Mouse (Mus musculus) heart, embryonic 14.5 days (tissue): Measurements from ENCODE around the gene Cstf1. TPM values are rescaled to one million over a fixed set of nuclear protein-coding genes. Genes with fewer than 3 reads are reported as not detected.

ENCODE experiments used
- ATAC-seq: fragments of 200-750 bp; cut with Nextera tagmentation; 2 replicates; pipeline ENCODE4 v1.8.0; 2017; ENCODE audit warnings: low read depth, moderate TSS enrichment; ENCODE audit not compliant: insufficient number of reproducible peaks, insufficient read depth, low FRiP score
- H3K27ac ChIP-seq, 2 experiments: fragments of 200-500 bp in 1 of 2; fragments of 300-500 bp in 1 of 2; sonication (generic) in 1 of 2; replicated peaks in 1 of 2; 2 replicates each; pipeline ENCODE4 v1.5.1; 2012 to 2014; ENCODE audit warnings: low read depth in 2 of 2, low read length in 2 of 2, control low read depth in 1 of 2, mild to moderate bottlenecking in 1 of 2, mixed read lengths in 1 of 2; ENCODE audit not compliant: control insufficient read depth in 1 of 2, insufficient read depth in 1 of 2
- H3K27me3 ChIP-seq: fragments of 300-500 bp; sonication (generic); 2 replicates; pipeline ENCODE4 v1.6.1; 2014; ENCODE audit warnings: mild to moderate bottlenecking, low read length, control low read depth; ENCODE audit not compliant: control insufficient read depth, insufficient read depth
- H3K36me3 ChIP-seq: fragments of 300-500 bp; sonication (generic); 2 replicates; pipeline ENCODE4 v1.6.1; 2014; ENCODE audit warnings: mild to moderate bottlenecking, control low read depth, low read length, mixed read lengths; ENCODE audit not compliant: control insufficient read depth, insufficient read depth
- H3K4me1 ChIP-seq, 2 experiments: fragments of 200-500 bp in 1 of 2; fragments of 300-500 bp in 1 of 2; sonication (generic) in 1 of 2; 2 replicates each; pipeline ENCODE4 v1.6.1; 2012 to 2014; ENCODE audit warnings: low read length in 2 of 2, control low read depth in 1 of 2, mixed read lengths in 1 of 2; ENCODE audit not compliant: control insufficient read depth in 2 of 2, insufficient read depth in 2 of 2
- H3K4me2 ChIP-seq: fragments of 300-500 bp; sonication (generic); 2 replicates; pipeline ENCODE4 v1.6.1; 2014; ENCODE audit warnings: mild to moderate bottlenecking, low read length
- H3K4me3 ChIP-seq, 2 experiments: fragments of 200-500 bp in 1 of 2; fragments of 300-500 bp in 1 of 2; sonication (generic) in 1 of 2; 2 replicates each; pipeline ENCODE4 v1.5.1; 2012 to 2014; ENCODE audit warnings: low read length in 2 of 2, mild to moderate bottlenecking in 2 of 2, control low read depth in 1 of 2, low read depth in 1 of 2, moderate library complexity in 1 of 2; ENCODE audit not compliant: control insufficient read depth in 1 of 2, insufficient read depth in 1 of 2
- H3K9ac ChIP-seq: fragments of 300-500 bp; sonication (generic); 2 replicates; pipeline ENCODE4 v1.6.1; 2014; ENCODE audit warnings: mild to moderate bottlenecking, low read length
- H3K9me3 ChIP-seq: fragments of 300-500 bp; sonication (generic); 2 replicates; pipeline ENCODE4 v1.6.1; 2016; ENCODE audit warnings: low read length, control low read depth; ENCODE audit not compliant: control insufficient read depth
- WGBS: fragments of 180-500 bp; shearing (Covaris S2); extraction: QIAGEN DNeasy Blood & Tissue Kit; methylation state at CpG from one replicate; pipeline ENCODE4 v1.1.7; 2014; 5-methylcytosine and 5-hydroxymethylcytosine counted together
- polyA plus RNA-seq: library from polyadenylated mRNA; unstranded; fragments of >200 nt; fragmentation: Nextera tagmentation; extraction: Ambion mirVana; gene quantifications from 2 replicates; pipeline ENCODE4 v1.2.1, GENCODE M21; 2014

Cstf1 gene
- polyA plus RNA-seq, 1 experiment from 2014 or later = 30.3 TPM

DNA sequence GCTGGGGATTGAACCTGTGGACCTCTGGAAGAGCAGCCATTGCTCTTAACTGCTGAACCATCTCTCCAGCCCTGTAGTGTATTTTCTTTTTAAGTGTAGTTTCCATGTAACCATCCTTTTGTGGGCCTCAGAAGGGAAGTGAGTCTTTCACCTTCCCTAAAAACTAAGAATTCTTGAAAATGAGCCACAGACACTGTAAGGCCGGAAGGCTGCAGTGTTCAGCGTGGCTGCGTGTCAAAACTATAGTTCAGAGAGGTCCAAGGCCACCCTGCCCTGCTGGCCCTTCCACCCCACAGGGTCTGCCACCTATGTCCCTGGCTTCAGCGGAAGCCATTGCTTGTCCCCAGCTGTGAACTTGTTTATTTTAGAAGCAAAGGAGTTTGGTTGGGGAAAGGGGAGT lies 35.7 kb downstream of the Cstf1 start:
- no peaks in the 10 kb centered on the region for H3K9me3 ChIP-seq
- no peaks in the 10 kb centered on the region for H3K36me3 ChIP-seq
- H3K27me3 ChIP-seq = 0 out of 2 replicates have a peak, but pooled peaks cover 3% of the 10 kb centered on the region
- ATAC-seq = no peak
- H3K4me1 ChIP-seq = no peaks in the 10 kb centered on the region; a peak in 1 of 4 replicates
- H3K4me2 ChIP-seq = no peak overlapping the region
- no peak overlapping the region for H3K9ac ChIP-seq
- 59% methylated on average over 4 of the region's 4 CpGs for WGBS
- H3K27ac ChIP-seq = no peak overlapping the region
- no peak overlapping the region for H3K4me3 ChIP-seq

DNA sequence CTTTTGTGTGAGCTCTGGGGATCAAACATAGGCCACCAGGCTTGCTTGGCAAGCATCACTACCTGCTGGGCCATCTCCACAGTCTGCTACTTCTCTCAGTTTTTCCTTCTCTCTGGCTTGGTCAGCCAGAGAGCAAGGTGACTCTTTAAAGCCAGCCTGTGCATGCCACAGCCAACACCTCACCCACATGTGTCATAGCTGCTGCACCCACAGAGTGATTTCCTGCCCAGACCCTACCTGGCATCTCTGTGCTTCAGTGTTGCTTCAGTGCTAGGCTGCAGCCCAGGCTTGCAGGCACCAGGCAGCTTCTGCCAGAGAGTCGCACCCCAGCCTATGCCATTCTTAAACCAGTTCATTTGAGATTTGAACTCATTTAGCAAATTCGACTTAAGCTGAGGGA lies 37.0 kb downstream of the Cstf1 start:
- Histone ChIP-seq H3K36me3 (no peaks in the 10 kb centered on the region), H3K4me1 (peaks cover 2 to 3% of the 10 kb centered on the region in 2 experiments; a peak in 3 of 4 replicates), H3K9ac (no peak overlapping the region), H3K27me3 (0 out of 2 replicates have a peak, but pooled peaks cover 3% of the 10 kb centered on the region), H3K9me3 (no peaks in the 10 kb centered on the region), H3K27ac (no peak overlapping the region), H3K4me2 (no peak overlapping the region), H3K4me3 (no peak overlapping the region)
- 76% methylated on average over 2 of the region's 2 CpGs for WGBS
- ATAC-seq = no peak

DNA sequence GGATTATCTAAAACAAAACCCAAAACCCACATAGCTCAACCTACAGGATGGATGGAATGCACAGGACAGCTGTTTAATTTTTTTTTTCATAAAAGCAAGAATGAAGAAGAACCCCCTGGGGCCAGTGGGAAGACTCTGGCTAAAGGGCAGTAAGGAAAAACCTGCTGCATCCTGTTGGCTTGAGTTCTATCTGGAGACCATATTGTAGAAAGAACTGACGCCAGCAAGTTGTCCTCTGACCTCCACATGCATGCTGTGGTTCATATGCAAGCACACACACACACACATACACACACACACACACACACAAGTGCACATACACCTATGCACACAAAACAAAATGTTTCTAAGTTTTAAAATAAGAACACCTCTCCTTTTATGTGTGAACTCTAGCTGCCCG lies 40.2 kb downstream of the Cstf1 start:
- no peak overlapping the region for H3K9ac ChIP-seq
- no peaks in the 10 kb centered on the region for H3K36me3 ChIP-seq
- peaks cover 12 to 13% of the 10 kb centered on the region in 2 experiments for H3K4me1 ChIP-seq
- ATAC-seq = no peak
- WGBS = 68% methylated on average over 2 of the region's 2 CpGs
- no peak overlapping the region for H3K4me2 ChIP-seq
- no peak overlapping the region for H3K4me3 ChIP-seq
- no peaks in the 10 kb centered on the region for H3K9me3 ChIP-seq
- H3K27ac ChIP-seq = no peak overlapping the region
- H3K27me3 ChIP-seq = no peaks in the 10 kb centered on the region

DNA sequence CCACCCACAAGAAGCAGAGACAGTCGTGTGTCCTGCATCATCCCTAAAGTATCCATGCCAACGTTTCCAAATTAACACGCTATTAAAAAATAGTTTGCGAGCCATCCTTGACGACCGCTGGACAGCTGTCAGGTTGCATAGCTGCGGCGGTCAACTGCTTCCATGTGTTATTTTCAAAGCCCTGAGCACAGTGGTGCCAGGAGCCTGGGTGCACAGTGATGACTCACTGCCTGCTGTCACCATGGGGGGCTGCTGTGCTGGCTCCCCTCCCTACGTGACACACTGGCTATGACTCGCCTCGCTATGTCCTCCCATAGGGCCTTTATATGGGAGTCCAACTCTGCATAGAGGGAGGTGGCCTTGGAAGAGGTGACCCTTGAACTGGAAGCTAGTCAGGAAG lies 40.6 kb downstream of the Cstf1 start:
- ATAC-seq = no peak
- no peak overlapping the region for H3K4me3 ChIP-seq
- 78% methylated on average over 11 of the region's 11 CpGs for WGBS
- no peaks in the 10 kb centered on the region for H3K9me3 ChIP-seq
- H3K27me3 ChIP-seq = no peaks in the 10 kb centered on the region
- no peak overlapping the region for H3K9ac ChIP-seq
- no peak overlapping the region for H3K27ac ChIP-seq
- H3K4me1 ChIP-seq = peaks cover 12 to 13% of the 10 kb centered on the region in 2 experiments
- no peaks in the 10 kb centered on the region for H3K36me3 ChIP-seq
- no peak overlapping the region for H3K4me2 ChIP-seq

DNA sequence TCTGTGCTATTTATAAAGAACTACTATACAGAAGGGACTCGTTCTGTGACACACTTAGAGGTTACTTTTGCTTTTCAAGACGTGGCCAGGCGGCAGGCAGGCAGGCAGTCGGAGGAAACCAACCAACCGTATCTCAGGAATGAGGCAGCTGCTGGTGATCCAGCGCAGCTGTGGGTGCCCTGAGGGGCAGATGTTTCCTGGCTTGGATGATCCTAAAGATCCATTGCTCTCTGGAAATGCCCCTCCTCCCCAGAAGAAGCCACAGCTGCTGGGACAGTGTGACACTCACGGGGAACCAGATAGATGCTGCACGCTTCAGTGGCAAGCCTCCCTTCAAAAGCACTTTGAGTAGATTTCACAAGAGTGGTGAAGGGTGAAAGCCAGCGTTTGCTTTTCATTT lies 42.0 kb downstream of the Cstf1 start:
- H3K27me3 ChIP-seq = no peaks in the 10 kb centered on the region
- H3K4me3 ChIP-seq = no peak overlapping the region; a peak in 1 of 4 replicates
- H3K9ac ChIP-seq = no peak overlapping the region; the same call in 1 of the 2 replicates
- no peaks in the 10 kb centered on the region for H3K9me3 ChIP-seq
- H3K4me2 ChIP-seq = peak overlapping the region; percentile 53
- WGBS = 6% methylated on average over 9 of the region's 9 CpGs
- ATAC-seq = no peak
- H3K4me1 ChIP-seq = peaks cover 12 to 13% of the 10 kb centered on the region in 2 experiments
- no peaks in the 10 kb centered on the region for H3K36me3 ChIP-seq
- H3K27ac ChIP-seq = 0 out of 4 replicates have a peak overlapping the region, but pooled peaks of 1 of the 2 experiments have one; percentile 19

DNA sequence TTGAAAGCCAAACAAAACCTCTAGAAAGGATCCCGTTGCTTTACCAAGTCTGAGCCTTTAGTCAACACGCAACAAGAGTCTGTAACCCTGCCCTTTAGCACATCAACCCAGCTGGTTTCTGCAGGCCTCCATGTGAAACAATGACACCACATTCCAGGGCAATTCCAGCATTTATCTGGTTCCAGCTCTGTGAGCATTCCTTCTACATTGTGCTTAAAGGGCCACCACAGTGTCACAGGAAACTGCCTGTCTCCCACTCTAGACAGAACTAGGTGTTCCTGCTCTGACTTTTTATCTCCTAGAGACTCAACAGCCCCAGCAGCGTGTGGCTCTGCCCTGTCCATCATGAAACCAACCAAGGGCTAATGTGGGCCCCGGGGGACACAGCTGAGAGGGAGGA lies 42.8 kb downstream of the Cstf1 start:
- ATAC-seq = no peak; the same call in 1 of the 2 replicates
- Histone ChIP-seq H3K9ac (no peak overlapping the region), H3K4me2 (no peak overlapping the region), H3K9me3 (no peaks in the 10 kb centered on the region), H3K4me3 (no peak overlapping the region), H3K27me3 (no peaks in the 10 kb centered on the region), H3K4me1 (peaks cover 12 to 13% of the 10 kb centered on the region in 2 experiments), H3K27ac (peak overlapping the region; percentile 3 to 56; a peak in 3 of 4 replicates), H3K36me3 (no peaks in the 10 kb centered on the region)
- WGBS = 12% methylated on average over 4 of the region's 4 CpGs

DNA sequence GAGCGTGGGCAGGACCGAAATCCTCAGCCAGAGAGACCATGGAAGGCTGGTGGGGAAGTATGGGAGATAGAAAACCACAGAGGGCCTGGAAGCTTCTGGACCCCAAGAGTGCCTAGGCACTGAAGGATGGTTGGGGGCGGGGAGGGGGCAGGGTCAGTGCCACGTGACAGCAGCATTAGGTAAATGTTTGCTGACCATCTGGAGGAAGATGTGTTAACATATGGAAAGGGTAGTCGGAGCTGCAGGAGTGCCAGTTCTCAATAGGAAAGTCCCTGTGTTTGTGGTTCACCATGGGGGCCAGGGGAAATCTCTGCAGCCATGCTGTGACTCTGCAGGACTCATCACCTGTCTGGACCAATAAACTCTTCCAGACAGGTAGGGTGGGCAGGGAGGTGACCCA lies 43.4 kb downstream of the Cstf1 start:
- H3K4me1 ChIP-seq = peaks cover 12 to 13% of the 10 kb centered on the region in 2 experiments
- H3K27ac ChIP-seq = no peak overlapping the region
- no peak overlapping the region for H3K4me3 ChIP-seq
- H3K4me2 ChIP-seq = no peak overlapping the region
- no peak for ATAC-seq
- WGBS = 51% methylated on average over 5 of the region's 5 CpGs
- H3K9me3 ChIP-seq = no peaks in the 10 kb centered on the region
- no peak overlapping the region for H3K9ac ChIP-seq
- no peaks in the 10 kb centered on the region for H3K36me3 ChIP-seq
- no peaks in the 10 kb centered on the region for H3K27me3 ChIP-seq

DNA sequence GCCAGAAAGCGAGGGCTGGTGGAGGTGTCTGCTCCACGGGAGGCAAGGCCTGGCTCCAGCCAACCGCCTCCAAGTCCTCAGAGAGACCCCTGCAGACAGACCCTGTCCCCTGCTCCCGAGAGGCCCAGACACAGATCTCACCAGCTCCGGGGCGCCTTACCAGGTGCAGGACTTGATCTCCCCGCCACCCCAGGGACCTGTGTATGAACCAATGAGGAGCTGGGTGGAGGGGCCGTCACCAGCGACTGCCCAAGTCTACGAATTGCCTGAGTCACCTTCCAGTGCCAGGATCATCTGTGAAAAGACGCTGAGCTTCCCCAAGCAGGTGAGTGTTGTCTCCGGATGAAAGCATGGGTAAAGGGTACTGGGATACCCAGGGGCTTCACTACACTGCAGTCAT lies 45.7 kb downstream of the Cstf1 start:
- Histone ChIP-seq H3K9me3 (no peaks in the 10 kb centered on the region), H3K4me3 (no peak overlapping the region), H3K9ac (no peak overlapping the region), H3K36me3 (no peaks in the 10 kb centered on the region), H3K4me2 (no peak overlapping the region), H3K4me1 (peaks cover 12 to 13% of the 10 kb centered on the region in 2 experiments), H3K27me3 (no peaks in the 10 kb centered on the region), H3K27ac (no peak overlapping the region)
- ATAC-seq = no peak
- 54% methylated on average over 12 of the region's 12 CpGs for WGBS
